Mouse (Mus musculus) activated CD4-positive, CD25-positive, alpha-beta regulatory T cell, adult 4 months (primary cell): ENCODE data around the gene Abcb1b. TPM values are rescaled to one million over a fixed set of nuclear protein-coding genes. Genes with fewer than 3 reads are reported as not detected.
"Not testable (repeated sequence)": the region's sequence is repeated elsewhere in the genome, so short reads cannot be mapped to it uniquely, and the experiment has no call there.

Experiments
- ATAC-seq: one replicate; pipeline ENCODE4 v1.8.0; 2017
- polyA plus RNA-seq, 2 experiments: library from polyadenylated mRNA; unstranded; fragments of 100-300 nt; shearing (Covaris generic); gene quantifications; one replicate each; pipeline ENCODE4 v1.2.1; 2017

The Abcb1b gene
- polyA plus RNA-seq, 2 experiments from 2014 or later = 10.2 to 16.5 TPM

- ATAC-seq = not testable (repeated sequence)
These were observed 67.7 kb downstream of the Abcb1b start for GRCm38 (mm10) chr5:8865630-8866029.

GRCm38 (mm10) chr5:8866366-8866765 lies 68.4 kb downstream of the Abcb1b start:
- ATAC-seq = no peak

GRCm38 (mm10) chr5:8868019-8868418 lies 70.1 kb downstream of the Abcb1b start:
- no peak for ATAC-seq

- ATAC-seq = no peak
These were observed 75.3 kb downstream of the Abcb1b start for GRCm38 (mm10) chr5:8872979-8873915.

GRCm38 (mm10) chr5:8877086-8877485 lies 79.1 kb downstream of the Abcb1b start:
- no peak for ATAC-seq

GRCm38 (mm10) chr5:8877800-8878199 lies 79.9 kb downstream of the Abcb1b start:
- ATAC-seq = no peak

- no peak for ATAC-seq
These were observed 87.9 kb downstream of the Abcb1b start for GRCm38 (mm10) chr5:8885837-8886236.

GRCm38 (mm10) chr5:8893300-8894103 lies 95.6 kb downstream of the Abcb1b start, which contains the start of gene Abcb4:
Gene Abcb4, plus strand, starts transcription at chr5:8893717.
- ATAC-seq = peak; percentile 79

GRCm38 (mm10) chr5:8894104-8894425 lies 96.1 kb downstream of the Abcb1b start:
- ATAC-seq = no peak

- no peak for ATAC-seq
These were observed 96.9 kb downstream of the Abcb1b start for GRCm38 (mm10) chr5:8894641-8895490.

- no peak for ATAC-seq
These were observed 98.3 kb downstream of the Abcb1b start for GRCm38 (mm10) chr5:8896198-8896597.

GRCm38 (mm10) chr5:8898246-8898645 lies 100.3 kb downstream of the Abcb1b start:
- ATAC-seq = no peak

GRCm38 (mm10) chr5:8901001-8901400 lies 103.1 kb downstream of the Abcb1b start:
- no peak for ATAC-seq

GRCm38 (mm10) chr5:8902141-8902817 lies 104.3 kb downstream of the Abcb1b start:
- ATAC-seq = no peak

GRCm38 (mm10) chr5:8904539-8904938 lies 106.6 kb downstream of the Abcb1b start:
- no peak for ATAC-seq

GRCm38 (mm10) chr5:8911567-8912198 lies 113.7 kb downstream of the Abcb1b start:
- ATAC-seq = peak; percentile 65

Other genes with a start within 250 kb of the Abcb1b start
- gene Rundc3b, start 175.2 kb upstream of the Abcb1b start, polyA plus RNA-seq = 1 to 10 TPM; 2.6 to 3.7 TPM
- 10 to 100 TPM; 18.7 to 26.8 TPM for gene Abcb1a, start 138.1 kb upstream of the Abcb1b start, polyA plus RNA-seq
- gene Abcb4, start 95.6 kb downstream of the Abcb1b start, polyA plus RNA-seq = 1 to 10 TPM in 1 of 2 experiments, not detected in 1; 1.5 TPM
- 10 to 100 TPM; 76.4 to 83.8 TPM for gene Crot, start 199.2 kb downstream of the Abcb1b start, polyA plus RNA-seq